Mouse (Mus musculus): ENCODE data around the gene Plekhg6. TPM values are rescaled to one million over a fixed set of nuclear protein-coding genes. Genes with fewer than 3 reads are reported as not detected.

The Plekhg6 gene
- total and polyA plus RNA-seq, 2 experiments from 2014 or later, result 0.16 to 1.00 TPM

DNA sequence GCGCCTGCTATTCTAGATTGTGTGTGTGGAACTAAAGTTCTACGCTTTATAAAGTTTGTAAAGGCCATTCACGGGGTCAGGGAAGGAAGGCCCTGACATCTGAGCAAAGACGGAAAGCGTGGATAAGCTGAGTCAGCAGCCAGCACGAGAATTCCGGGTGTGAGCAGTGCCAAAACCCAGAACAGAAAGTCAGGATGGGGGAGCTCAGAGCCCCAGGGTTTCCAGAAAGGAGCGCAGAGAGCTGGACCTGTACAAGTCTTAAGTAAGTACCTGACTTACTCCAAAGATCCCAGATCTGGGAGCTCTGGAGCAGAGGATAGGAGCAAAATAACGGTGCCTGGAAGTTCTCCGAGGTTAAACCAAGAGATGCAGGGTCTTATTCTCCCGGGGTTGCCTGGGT lies 30.0 kb upstream of the Plekhg6 start:
- Histone ChIP-seq H3K27me3 (ENCODE audit: insufficient read depth, low read length) (no peaks in the 10 kb centered on the region), H3K4me3 (ENCODE audit: low read depth, low read length) (no peak overlapping the region), H3K27ac (ENCODE audit: low read depth, low read length) (no peak overlapping the region), H3K9me3 (ENCODE audit: low read length) (no peaks in the 10 kb centered on the region), H3K4me2 (ENCODE audit: low read depth) (no peak overlapping the region), H3K36me3 (ENCODE audit: insufficient read depth) (no peaks in the 10 kb centered on the region), H3K9ac (no peak overlapping the region), H3K4me1 (ENCODE audit: insufficient read depth) (no peaks in the 10 kb centered on the region)
- TF ChIP-seq CTCF (IDR thresholded peaks at IDR 0.05; ENCODE audit: low read depth), result no peak
- no peak for DNase-seq
- 75% methylated on average over 11 of the region's 11 CpGs for WGBS
- no peak for ATAC-seq

DNA sequence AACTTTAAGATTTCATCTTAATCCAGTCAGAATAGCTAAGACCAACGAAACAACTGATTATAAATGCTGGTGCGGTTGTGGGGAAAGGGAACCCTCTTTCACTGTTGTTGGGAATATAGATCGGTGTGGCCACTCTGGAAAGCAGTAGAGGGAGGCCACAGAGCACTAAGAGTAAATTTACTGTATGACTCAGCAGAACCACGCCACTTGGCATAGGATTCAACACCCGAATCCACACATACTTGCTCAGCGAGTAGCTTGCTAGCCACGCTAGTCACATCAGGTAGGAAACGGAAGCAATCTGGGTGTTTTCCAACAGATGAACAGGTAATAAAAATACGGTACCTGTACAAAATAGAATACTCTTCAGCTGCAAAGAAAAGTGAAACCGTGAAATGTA lies 27.1 kb upstream of the Plekhg6 start:
- Histone ChIP-seq H3K4me1 (ENCODE audit: insufficient read depth) (no peaks in the 10 kb centered on the region), H3K4me3 (ENCODE audit: low read depth, low read length) (no peak overlapping the region), H3K27ac (ENCODE audit: low read depth, low read length) (no peak overlapping the region), H3K9me3 (ENCODE audit: low read length) (no peaks in the 10 kb centered on the region), H3K36me3 (ENCODE audit: insufficient read depth) (no peaks in the 10 kb centered on the region), H3K27me3 (ENCODE audit: insufficient read depth, low read length) (no peaks in the 10 kb centered on the region), H3K4me2 (ENCODE audit: low read depth) (no peak overlapping the region), H3K9ac (no peak overlapping the region)
- 92% methylated on average over 10 of the region's 10 CpGs for WGBS
- DNase-seq (no peak), ATAC-seq (no peak)
- no peak for TF ChIP-seq CTCF (IDR thresholded peaks at IDR 0.05; ENCODE audit: low read depth)

DNA sequence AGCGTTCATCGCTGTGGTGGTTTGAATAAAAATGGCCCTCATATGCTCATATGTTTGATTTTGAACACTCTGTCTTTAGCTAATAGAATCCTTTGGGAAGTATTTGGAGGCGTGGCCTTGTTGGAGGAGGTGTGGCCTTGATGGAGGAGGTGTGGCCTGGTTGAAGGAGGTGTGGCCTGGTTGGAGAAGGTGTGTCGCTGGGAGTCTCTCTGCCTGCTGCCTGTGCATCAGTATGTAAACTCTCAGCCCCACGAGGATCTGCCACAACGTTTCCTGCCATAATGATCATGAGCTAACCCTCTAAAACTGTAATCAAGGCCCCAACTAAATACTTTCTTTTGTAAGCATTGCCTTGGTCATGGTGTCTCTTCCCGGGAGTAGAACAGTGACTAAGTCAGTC lies 26.6 kb upstream of the Plekhg6 start:
- DNase-seq (no peak), ATAC-seq (no peak)
- no peaks in the 10 kb centered on the region for H3K27me3 ChIP-seq (ENCODE audit: insufficient read depth, low read length)
- no peaks in the 10 kb centered on the region for H3K9me3 ChIP-seq (ENCODE audit: low read length)
- H3K9ac ChIP-seq, result no peak overlapping the region
- H3K4me1 ChIP-seq (ENCODE audit: insufficient read depth), result no peaks in the 10 kb centered on the region
- WGBS, result 82% methylated on average over 7 of the region's 7 CpGs
- H3K36me3 ChIP-seq (ENCODE audit: insufficient read depth), result no peaks in the 10 kb centered on the region
- H3K4me2 ChIP-seq (ENCODE audit: low read depth), result no peak overlapping the region
- no peak overlapping the region for H3K27ac ChIP-seq (ENCODE audit: low read depth, low read length)
- TF ChIP-seq CTCF (IDR thresholded peaks at IDR 0.05; ENCODE audit: low read depth), result no peak
- H3K4me3 ChIP-seq (ENCODE audit: low read depth, low read length), result no peak overlapping the region

DNA sequence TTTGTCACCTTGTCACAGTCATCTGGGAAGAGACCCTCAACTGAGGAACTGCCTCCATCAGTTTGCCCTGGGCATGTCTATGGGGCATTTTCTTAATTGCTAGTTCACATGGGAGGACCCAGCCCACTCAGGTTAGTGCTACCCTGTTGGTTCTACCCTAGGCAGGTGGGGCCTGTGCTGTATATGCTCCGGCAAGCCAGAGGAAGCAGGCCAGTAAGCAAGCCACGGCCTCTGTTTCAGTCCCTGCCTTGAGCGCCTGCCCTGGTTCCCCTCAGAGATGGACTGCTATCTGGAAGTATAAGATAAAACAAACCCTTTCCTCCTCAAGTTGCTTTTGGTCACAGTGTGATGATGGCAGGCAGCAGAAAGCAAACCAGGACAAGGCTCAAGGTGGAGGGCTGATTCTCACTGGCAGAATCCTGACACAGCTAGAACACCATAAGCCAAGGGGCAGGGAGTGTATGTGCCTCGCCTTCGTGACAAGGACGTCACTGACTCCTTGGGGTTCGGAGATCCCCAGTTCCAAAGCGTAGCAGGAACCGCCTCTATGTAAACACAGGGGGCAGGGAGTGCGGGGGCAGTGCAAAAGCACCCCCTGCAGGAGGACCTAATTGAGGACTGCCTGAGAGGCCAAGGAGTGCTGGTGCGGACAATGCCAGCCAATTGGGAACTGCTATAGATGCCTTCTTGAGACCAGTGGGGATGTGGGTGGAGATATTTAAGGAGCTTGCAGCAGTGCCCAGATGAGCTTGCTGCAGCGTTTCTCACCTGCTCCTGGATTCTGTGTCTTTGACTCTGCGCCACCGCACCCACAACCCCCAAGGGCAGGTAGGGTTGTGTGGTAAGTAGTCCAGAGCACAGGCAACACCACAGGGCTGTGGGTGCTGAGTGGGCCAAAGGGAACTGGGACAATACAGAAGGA lies 25.1 kb upstream of the Plekhg6 start:
- no peaks in the 10 kb centered on the region for H3K36me3 ChIP-seq (ENCODE audit: insufficient read depth)
- no peak overlapping the region for H3K4me3 ChIP-seq (ENCODE audit: low read depth, low read length)
- H3K9ac ChIP-seq, result no peak overlapping the region
- no peaks in the 10 kb centered on the region for H3K9me3 ChIP-seq (ENCODE audit: low read length)
- no peaks in the 10 kb centered on the region for H3K4me1 ChIP-seq (ENCODE audit: insufficient read depth)
- no peak for TF ChIP-seq CTCF (IDR thresholded peaks at IDR 0.05; ENCODE audit: low read depth)
- ATAC-seq (no peak), DNase-seq (no peak)
- no peak overlapping the region for H3K4me2 ChIP-seq (ENCODE audit: low read depth)
- WGBS, result 60% methylated on average over 14 of the region's 14 CpGs
- no peaks in the 10 kb centered on the region for H3K27me3 ChIP-seq (ENCODE audit: insufficient read depth, low read length)
- no peak overlapping the region for H3K27ac ChIP-seq (ENCODE audit: low read depth, low read length)

DNA sequence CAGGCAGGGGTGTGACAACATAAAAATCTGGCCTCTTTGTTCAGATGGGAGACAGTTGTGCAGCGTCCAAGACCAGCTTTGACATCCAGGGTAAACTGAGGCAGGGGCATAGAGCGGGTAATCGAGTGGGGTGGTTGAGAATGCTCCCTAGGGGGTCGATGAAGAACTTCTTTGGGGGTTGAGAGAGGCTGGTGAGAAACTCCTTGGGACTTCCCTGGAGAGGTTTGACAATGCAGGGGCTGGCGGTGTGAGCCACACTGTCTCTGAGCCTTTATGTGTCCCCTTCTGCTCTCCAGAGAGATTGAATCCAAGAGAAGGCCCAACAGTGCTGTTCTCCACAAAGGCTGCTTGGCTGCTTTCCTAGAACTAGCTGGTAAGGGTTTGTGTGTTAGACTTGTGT lies 9.3 kb upstream of the Plekhg6 start:
- Histone ChIP-seq H3K27me3 (ENCODE audit: insufficient read depth, low read length) (no peaks in the 10 kb centered on the region), H3K9ac (no peak overlapping the region), H3K36me3 (ENCODE audit: insufficient read depth) (no peaks in the 10 kb centered on the region), H3K4me2 (ENCODE audit: low read depth) (no peak overlapping the region), H3K9me3 (ENCODE audit: low read length) (no peaks in the 10 kb centered on the region), H3K4me3 (ENCODE audit: low read depth, low read length) (no peak overlapping the region), H3K4me1 (ENCODE audit: insufficient read depth) (no peaks in the 10 kb centered on the region), H3K27ac (ENCODE audit: low read depth, low read length) (no peak overlapping the region)
- no peak for ATAC-seq
- 88% methylated on average over 5 of the region's 5 CpGs for WGBS
- DNase-seq, result no peak
- TF ChIP-seq CTCF (IDR thresholded peaks at IDR 0.05; ENCODE audit: low read depth), result no peak

DNA sequence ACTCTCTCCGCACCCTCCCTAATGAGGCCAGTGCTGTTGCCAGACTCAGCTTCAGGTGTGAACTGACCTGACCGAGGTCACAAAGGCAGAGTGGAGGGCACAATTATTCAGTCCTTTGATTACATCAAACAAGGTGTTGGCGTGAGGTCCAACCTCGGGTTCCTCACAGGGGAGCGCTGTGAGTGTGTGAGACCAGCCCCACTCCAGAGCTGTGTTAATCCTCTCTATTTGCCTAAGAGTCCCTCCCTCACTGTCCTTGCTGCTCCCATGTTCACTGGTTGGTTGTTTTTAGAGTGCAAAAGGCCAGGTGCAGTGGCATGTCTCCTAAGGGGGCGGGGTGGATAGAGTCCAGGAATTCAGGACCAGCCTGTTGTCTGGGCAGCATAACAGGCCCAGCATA lies 5.5 kb upstream of the Plekhg6 start:
- Histone ChIP-seq H3K36me3 (ENCODE audit: insufficient read depth) (no peaks in the 10 kb centered on the region), H3K9ac (no peak overlapping the region), H3K4me1 (ENCODE audit: insufficient read depth) (no peaks in the 10 kb centered on the region), H3K27me3 (ENCODE audit: insufficient read depth, low read length) (peaks cover 2% of the 10 kb centered on the region; the same call in 1 of the 2 replicates), H3K27ac (ENCODE audit: low read depth, low read length) (no peak overlapping the region), H3K9me3 (ENCODE audit: low read length) (no peaks in the 10 kb centered on the region), H3K4me2 (ENCODE audit: low read depth) (no peak overlapping the region), H3K4me3 (ENCODE audit: low read depth, low read length) (no peak overlapping the region)
- ATAC-seq (no peak), DNase-seq (no peak)
- 68% methylated on average over 6 of the region's 6 CpGs for WGBS
- TF ChIP-seq CTCF (IDR thresholded peaks at IDR 0.05; ENCODE audit: low read depth), result no peak

Measured in forebrain, postnatal 0 days (tissue).